Mouse (Mus musculus): ENCODE results near the gene Capn15.

DNA sequence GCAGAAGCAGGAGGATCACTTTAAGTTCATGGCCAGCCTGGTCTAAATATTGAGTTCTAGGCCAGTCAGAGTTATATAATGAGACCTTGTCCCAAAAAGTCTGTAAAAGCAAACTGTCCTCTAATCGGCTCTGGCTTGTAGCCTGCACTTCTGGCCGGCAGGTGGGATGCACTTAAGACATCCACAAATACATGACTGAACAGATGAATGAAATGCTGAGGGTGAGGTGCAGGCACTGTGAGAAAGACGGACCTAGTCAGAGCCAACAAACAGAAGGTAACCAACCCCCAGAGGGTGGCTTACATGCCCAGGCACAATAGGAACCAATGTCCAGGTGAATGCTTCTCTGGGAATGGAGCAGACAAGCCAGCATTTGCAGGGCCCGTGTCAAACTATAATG is 71.3 kb downstream of the Capn15 start:
- TF ChIP-seq CTCF (IDR thresholded peaks at IDR 0.05; ENCODE audit: low read depth) (no peak), EP300 (IDR thresholded peaks at IDR 0.05; ENCODE audit: low read depth) (no peak)

Data from liver, postnatal 0 days (tissue).